Mouse (Mus musculus): ENCODE results near the gene Lifr.

Lifr gene

DNA sequence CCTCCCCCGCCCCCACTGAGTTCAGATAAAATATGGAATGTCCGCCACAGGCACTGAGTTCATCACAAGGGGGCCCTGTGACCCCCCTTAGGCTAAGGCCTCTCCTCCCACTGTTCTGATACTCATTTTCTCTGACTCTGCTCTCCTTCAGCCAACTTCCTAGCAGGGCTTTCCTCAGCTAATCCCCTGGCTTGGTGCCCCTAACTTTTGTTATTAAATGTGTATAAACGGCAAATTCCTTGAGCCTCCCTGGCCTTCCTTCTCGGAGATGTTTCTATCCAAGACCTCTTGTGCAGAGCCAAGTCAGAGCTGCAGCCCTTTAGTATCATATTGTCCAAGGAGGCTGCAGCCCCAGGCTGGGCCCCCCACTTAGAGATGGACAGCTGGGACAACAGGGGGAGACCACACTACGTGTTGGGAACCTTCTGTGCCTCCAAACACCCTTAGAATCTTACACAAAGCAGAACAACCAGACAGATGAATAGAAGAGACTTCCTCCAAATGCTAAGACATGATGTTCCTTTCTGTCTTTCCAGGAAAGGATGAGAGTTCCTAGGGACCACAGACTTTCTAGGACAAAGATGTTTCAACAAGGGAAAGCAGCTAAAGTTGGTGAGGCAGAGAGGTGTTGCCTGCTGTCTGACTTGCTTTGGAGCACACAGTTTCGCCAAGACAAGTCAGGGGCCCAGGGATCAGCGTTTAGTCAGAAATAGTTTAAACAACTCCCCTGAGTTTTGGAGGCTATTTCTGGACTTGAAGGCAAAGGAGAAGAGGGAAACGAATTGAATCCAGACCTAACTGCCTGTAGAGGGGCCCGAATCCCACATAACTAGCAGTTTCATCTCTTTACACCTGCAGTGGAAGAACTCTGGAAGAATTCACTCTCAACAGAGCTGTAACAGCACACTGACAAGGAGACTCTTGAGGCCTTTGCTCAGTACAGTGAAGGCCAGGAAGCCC, 111.3 kb downstream of the Lifr start:
- DNase-seq (ENCODE audit: low spot score in 2 of 2), result no peak

DNA sequence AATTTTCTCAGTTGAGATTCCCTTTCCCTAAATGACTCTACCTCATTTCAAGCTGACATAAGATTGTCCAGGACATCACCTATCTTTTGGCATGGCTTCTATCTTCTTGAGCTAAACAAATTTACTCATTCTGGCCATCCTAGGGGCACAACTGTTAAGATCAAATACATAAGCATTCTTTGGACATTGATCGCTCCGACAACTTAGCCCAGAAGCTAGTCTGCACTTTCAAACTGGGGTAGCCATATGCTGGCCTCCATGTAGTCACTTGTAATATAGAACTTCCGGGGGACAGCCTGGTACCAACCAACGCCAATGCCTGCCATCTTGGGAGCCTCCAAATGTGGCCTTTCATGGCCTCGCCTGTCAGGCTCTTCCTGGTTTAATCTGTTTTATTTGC, 112.6 kb downstream of the Lifr start:
- no peak for DNase-seq (ENCODE audit: low spot score in 2 of 2)

DNA sequence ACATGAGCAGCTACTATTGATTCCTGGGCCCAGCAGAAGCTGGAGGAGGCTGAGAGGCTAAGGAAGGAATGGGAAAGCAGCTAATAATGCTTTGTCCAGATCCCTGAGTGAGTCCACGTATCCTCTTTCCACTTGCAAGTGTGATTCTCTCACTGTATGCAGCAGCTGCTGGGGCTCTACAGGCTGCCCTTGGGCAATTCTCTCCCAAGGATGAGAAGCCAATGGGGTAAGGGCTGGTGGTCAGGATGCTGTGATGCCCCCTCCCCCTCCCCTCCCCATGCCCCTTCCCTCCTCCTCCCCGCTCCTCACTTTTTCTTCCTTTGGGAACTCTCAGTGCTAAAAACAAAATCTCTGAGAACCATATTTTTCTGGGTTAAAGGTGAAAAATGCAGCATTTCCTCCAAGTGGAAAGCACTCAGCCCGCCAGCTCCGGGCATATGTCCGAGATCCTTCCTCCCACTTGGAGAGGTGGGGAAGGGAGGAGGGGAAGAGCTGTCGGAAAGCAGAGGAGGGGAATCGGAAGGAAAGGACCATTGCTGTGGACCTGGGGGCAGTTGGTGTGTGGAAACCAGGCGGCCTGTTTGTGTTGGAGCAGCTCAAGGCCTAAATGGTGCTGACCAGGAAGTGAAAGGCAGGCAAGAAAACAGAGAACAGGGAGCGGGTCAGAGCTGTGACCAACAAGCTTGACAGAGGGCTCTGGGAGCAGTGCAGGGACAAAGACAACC, 113.4 kb downstream of the Lifr start:
- no peak for DNase-seq (ENCODE audit: low spot score in 2 of 2)

DNA sequence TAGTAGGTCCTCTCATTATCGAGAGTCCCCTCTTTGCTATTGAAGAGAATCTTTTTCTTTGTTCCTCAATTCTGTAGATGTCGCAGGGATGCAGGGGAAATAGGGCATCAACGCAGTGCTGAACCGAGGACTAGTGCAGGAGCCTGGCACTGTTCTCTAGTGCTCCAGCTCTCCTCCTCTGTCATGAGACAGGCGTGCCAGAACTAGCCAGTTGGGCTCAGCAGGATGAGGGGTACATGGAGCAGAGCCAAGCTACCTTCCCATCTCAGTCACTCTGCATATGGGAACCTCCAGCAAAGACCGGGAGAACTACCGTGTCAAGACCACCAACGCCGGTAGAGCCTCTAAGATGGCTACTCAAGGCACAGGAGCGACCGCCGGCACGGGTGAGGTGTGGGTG, 114.5 kb downstream of the Lifr start:
- DNase-seq (ENCODE audit: low spot score in 2 of 2), result no peak

DNA sequence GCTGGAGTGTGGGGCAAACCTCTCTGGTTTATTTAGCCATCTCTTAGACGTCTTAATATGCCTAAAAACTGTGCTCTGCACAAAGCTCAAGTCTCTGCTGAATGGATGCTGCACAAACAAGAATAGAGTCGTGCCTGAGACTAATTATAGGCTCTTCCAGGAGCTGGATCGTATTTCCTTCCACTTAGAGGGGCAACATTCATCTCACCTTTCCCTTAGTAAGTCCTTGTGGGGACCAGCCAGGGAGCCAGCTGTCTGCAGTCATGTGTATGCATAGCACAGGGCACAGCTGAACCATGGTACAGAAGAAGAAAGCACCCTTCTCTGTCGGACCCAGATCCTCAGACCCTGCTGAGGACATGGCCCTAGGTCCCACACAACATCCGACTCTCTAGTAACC, 115.7 kb downstream of the Lifr start:
- DNase-seq (ENCODE audit: low spot score in 2 of 2), result no peak

DNA sequence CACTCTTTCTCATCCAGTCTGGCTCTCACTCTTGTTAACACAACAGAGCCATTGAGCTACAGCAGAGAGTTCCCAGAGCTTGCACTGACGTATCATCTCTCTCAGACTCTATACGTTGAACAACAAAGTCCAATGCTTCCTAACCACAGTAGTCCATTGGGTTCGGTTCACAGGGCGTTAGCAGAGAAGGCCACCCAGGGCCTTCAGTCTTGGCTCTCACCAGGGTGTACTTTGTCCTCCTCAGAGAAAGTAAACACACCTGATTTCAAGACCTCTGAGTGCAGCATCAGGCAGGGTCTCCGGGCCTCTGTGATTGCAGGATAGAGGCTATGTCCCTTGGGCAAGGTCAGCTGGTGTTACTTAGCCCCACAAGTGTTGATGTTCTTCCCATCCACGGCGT, 116.9 kb downstream of the Lifr start:
- no peak for DNase-seq (ENCODE audit: low spot score in 2 of 2)

DNA sequence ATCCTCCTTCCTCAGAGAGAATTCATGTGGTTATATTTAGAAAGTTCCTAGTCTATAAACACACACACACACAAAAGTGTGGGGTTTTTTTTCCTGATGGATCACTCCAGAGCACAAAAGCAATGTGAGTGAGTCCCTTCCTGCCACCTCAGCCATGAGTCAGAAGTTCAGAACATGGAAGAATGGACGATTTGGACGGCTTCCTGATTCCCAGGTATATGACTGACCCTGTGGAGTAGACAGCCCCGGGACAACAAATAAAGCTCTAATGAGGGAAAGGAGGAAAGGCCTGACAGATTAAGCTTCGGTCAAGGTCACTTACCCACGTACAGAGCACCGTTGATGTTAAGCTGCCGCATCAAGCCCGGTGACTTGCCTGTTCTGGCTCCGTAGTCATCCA, 117.8 kb downstream of the Lifr start:
- no peak for DNase-seq (ENCODE audit: low spot score in 2 of 2)

DNA sequence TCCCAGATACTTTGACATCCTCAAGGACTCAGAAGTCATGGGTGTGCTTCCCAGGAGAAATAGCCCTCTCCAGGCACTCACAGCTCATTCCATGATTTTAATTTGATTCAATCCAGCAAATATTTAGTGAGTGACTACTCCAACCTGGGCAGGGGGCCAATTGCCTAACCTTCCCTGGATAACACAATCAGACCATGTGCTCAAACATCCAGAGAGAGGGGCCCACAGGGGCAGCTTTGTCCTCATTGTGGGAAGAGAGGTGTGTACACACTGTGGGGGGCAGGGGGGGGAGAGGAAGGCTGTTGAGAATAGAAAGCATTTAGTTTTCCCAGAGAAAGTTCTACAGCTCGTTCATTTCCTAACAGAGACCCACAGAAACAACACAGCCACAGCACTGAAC, 123.3 kb downstream of the Lifr start:
- DNase-seq (ENCODE audit: low spot score in 2 of 2), result no peak

DNA sequence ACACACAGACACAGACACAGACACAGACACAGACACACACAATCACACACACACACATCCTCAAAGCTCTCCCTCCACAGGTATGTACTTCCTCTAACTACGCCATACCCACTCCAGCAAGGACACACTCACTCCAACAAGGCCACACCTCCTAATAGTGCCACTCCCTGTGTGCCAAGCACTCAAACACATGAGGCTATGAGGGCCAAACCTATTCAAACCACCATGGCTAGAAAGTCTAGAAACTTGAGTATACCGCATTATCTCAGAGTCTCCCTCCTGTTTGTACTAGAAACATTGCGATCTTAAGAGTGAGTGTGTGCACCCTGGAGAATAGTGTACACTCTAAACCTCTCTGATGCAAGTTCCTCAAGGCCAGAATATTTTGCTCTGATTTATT, 125.4 kb downstream of the Lifr start:
- no peak for DNase-seq (ENCODE audit: low spot score in 2 of 2)

DNA sequence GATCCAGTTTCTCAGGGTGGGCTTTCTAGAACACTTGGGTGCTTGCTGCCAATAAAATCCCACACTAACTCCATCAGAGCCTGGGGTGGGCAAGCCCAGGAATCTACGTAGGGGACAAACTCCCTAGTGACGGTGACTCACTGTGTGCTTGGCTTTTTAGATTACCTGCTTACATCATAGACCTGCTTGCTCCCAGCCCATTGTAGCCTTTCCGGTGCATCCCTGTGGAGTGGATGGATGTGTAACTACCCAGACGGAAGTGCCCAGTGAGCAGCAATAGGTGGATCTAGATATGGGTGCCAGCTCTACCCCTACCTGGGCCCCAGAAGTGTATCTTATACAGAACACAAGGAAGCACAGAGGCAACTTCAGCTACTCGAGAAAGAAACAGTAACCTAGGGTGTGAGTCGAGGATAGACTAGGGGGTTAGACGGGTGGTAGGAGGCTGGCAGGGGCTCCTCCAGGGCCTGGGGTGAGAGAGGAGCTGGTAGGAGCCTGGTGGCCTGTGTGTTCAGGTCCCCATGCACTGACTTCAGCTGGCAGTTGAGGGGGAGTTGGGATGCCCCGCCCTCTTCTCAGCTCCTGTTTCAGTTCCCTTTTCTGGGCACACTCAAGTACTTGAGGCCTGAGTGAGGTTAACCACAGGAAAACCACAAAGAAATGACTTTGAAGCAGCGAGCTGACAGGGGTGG, 126.3 kb downstream of the Lifr start:
- no peak for DNase-seq (ENCODE audit: low spot score in 2 of 2)

DNA sequence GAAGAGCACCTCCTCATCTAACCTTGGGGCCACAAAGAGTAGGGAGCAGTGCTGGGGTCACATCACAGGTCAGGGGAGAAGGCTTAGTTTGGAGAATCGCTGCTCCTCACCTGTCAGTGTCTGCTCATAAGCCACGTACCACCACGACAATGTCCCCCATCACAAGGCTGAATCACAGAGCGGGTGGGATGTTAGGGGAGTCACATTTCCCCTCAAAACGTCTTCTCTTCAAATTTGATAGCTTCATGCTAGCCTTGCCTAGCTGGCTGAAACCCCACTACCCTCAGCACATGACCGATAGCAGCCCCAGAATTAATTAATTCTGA, 126.8 kb downstream of the Lifr start:
- no peak for DNase-seq (ENCODE audit: low spot score in 2 of 2)

DNA sequence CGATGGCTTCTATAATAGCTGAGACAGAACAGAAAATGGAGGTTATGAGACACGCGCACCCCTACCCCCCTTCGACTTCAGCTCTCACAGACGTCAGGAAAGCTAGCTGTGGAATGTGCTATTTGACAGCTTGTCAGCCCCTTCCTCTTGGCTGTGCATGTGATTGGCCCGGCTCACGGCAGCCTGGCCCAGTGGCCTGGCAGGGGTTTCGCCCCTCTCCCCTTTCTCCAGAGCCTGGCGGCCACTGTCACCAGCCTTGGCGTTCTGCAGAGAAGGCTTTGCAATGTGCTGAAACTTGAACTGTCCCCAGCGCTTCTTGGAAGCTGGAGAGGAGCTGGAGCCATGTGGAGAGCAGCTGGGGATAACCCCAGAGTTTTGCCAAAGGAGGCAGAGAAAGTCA, 132.4 kb downstream of the Lifr start:
- DNase-seq (ENCODE audit: low spot score in 2 of 2), result no peak

DNA sequence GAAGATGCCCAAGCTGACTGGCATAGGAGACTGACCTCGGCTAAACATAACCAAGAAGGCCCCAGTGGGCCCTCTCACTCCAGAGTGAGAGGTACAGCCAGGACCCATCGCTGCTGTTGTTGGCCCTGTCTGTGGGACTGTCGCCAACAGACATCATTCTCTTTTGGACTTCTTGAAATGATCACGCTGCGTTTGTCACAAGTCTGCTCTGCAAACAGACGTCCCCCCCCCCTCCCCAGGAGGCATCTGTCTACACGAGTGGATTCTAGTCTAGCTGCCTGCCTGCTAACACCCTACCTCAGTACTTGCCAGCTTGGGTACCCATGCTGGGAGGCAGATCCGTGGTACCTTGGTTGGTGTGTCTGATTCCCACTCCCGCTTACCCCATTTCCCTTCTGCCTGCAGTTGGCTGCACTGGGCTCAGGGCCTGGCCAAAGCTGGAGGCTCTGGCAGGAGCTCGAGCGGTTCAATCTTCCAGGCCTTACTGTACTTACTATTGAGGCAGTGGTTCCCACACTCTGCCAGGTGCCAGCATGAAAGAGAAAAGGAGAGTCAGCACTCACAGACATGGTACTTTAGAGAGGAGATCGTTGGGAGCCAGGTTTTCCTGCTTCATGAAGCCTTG, 133.8 kb downstream of the Lifr start:
- DNase-seq (ENCODE audit: low spot score in 2 of 2), result no peak

DNA sequence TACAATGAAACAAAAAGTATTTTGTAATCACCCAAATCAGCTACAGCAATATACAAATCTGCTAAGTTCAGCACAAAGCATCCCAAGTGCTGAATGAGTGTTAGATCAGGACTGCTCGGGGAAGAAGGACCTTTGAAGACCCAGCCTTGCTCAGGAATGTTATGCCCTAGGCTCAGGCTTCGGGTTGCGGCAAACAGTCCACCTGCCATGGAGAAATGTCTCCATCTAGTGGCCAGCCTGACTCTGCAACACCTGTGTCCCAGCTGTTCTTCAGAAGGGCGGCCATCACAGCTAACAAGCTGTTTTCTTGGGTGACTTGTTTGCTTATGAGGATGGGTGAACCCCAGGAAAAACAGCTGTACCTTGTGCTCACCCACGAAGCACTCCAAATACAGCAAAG, 135.8 kb downstream of the Lifr start:
- DNase-seq (ENCODE audit: low spot score in 2 of 2), result peak; percentile 72 to 82

DNA sequence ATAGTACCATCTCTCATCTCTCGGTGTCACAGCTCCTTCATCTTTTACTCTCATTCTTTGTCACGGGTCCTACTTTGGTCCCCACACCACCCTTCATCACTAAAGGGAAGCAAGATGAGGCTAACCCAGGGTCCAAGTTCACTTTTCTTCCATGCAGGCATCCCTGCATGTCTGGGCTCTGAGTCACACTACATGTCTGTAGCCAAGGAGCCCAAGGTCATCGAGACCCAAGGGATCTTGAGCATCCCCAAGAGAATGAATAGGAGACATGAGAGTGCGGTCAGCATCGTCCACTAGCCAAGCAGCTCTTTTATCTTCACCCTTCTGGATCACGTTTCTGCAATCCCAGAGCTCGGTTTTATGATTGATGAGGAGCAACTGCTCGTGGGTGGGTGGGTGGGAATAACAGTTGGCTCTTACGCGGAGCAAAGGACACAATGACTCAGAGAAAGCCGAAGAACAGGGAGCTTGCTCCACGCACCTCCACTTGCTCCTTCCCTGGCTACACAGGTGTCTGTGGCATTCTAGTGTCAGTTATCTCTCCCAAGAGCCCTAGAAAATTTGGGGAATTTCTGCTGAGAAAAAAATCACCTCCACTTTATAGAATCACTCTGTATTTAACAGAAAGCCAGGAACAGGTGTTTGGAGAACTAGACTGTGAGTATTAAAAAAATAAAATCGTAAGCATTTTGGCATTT, 143.1 kb downstream of the Lifr start:
- no peak for DNase-seq (ENCODE audit: low spot score in 2 of 2)

DNA sequence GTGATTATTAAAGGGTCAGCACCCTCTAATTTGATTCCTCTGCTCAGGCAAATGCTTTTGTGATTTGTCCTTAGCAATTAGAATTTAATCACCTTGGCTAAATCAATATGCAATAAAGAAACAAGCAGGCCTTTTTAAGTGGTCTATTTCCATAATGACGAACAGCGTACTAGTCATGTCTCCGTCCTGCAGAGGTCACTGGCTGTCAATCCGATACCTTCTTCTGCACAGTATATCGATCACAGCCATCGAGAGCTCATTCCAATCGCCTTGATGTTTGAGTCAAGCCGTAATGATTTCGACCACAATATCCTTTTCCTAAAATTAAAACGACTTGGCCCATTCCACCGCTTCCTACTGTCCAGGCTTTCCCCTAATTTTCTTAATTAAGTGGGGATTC, 149.5 kb downstream of the Lifr start:
- DNase-seq (ENCODE audit: low spot score in 2 of 2), result no peak

DNA sequence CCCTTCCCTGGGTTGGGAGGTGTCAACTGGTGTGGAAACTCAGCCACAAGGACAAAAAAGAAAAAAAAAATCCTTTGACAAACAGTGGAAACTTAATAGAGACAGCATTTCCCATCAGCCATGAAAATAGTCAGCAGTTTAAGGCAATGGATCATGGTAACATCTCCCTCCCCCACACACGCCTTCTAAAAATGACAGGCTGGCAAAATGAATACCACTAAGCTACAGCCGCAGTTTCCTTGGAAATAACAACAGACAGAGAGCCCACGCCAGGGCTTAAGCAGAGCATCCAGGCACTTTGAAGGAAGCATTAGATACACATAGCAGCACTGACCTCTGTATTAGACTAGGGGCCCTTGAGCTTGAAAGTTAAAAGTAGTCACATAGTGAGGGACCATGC, 150.5 kb downstream of the Lifr start:
- DNase-seq (ENCODE audit: low spot score in 2 of 2), result peak; percentile 13 to 39

DNA sequence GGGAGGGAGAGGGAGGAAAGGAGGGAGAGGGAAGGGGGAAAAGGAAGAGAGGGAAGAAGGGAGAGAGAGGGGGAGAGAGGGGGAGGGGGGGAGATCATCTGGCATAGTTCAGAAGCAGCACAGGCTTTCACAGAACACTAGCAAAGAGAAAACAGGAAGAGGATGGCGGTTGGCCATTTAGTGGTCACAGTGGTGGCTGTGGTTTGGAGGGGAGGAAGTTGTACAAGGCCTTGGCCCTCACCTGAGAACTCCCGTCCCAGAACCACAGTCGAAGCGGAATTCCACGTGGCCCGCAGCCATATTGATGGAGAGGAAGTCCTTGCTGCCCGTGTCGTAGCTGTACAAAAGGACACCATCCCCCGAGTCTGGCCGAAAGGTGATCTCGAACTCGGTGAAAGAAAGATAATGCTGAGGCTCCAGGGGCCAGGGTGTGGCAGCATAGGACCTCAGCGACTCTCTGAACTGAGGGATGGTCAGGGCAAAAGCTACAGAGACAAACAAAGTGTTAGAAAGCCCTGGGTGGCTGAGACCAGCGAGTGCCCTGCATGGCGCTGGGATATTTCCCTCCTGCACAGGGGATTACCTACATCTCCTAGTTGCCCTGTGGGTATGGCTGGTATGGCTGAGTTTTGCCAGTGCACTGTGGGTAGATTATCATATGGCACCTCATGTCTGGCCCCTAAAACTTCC, 151.9 kb downstream of the Lifr start:
- no peak for DNase-seq (ENCODE audit: low spot score in 2 of 2)

Data from frontal cortex, postnatal 36 days (tissue).